Mouse (Mus musculus) liver, embryonic 16.5 days (tissue): ENCODE results near the gene Ptges. TPM values are rescaled to one million over a fixed set of nuclear protein-coding genes. Genes with fewer than 3 reads are reported as not detected.
A peak's percentile ranks its signal among the peaks of the same experiment; 100 is the strongest.
"Not testable (repeated sequence)": the region's sequence is repeated elsewhere in the genome, so short reads cannot be mapped to it uniquely, and the experiment has no call there.

Experiments used
- ATAC-seq: fragments of 200-750 bp; cut with Nextera tagmentation; 2 replicates; pipeline ENCODE4 v1.8.0; 2017; ENCODE audit warnings: low read depth, mild to moderate bottlenecking, moderate number of reproducible peaks, moderate library complexity
- H3K27ac ChIP-seq: fragments of 300-500 bp; sonication (generic); 2 replicates; pipeline ENCODE4 v1.5.1; 2014; ENCODE audit warnings: mild to moderate bottlenecking, low read length
- H3K27me3 ChIP-seq: fragments of 300-500 bp; sonication (generic); 2 replicates; pipeline ENCODE4 v1.6.1; 2014; ENCODE audit warnings: low read depth, low read length, mixed read lengths; ENCODE audit not compliant: control insufficient read depth, insufficient read depth
- H3K36me3 ChIP-seq: fragments of 300-500 bp; sonication (generic); 2 replicates; pipeline ENCODE4 v1.6.1; 2014; ENCODE audit warnings: mild to moderate bottlenecking; ENCODE audit not compliant: control insufficient read depth, insufficient read depth
- H3K4me1 ChIP-seq: fragments of 300-500 bp; sonication (generic); 2 replicates; pipeline ENCODE4 v1.6.1; 2014; ENCODE audit warnings: low read depth, low read length, mixed read lengths; ENCODE audit not compliant: control insufficient read depth
- H3K4me2 ChIP-seq: fragments of 300-500 bp; sonication (generic); 2 replicates; pipeline ENCODE4 v1.6.1; 2014; ENCODE audit warnings: low read depth, low read length, mixed read lengths
- H3K4me3 ChIP-seq: fragments of 300-500 bp; sonication (generic); 2 replicates; pipeline ENCODE4 v1.5.1; 2014; ENCODE audit warnings: low read depth, mild to moderate bottlenecking, low read length
- H3K9ac ChIP-seq: fragments of 300-500 bp; sonication (generic); 2 replicates; pipeline ENCODE4 v1.6.1; 2014; ENCODE audit warnings: low read depth, low read length
- H3K9me3 ChIP-seq: fragments of 300-500 bp; sonication (generic); replicated peaks from 2 replicates; pipeline ENCODE4 v1.6.1; 2016; ENCODE audit warnings: low read length; ENCODE audit not compliant: control insufficient read depth
- WGBS: fragments of 180-500 bp; shearing (Covaris S2); extraction: QIAGEN DNeasy Blood & Tissue Kit; methylation state at CpG from one replicate; pipeline ENCODE4 v1.1.7; 2014; ENCODE audit not compliant: insufficient replicate concordance; 5-methylcytosine and 5-hydroxymethylcytosine counted together
- polyA plus RNA-seq: library from polyadenylated mRNA; unstranded; fragments of >200 nt; fragmentation: Nextera tagmentation; extraction: Ambion mirVana; gene quantifications from 2 replicates; pipeline ENCODE4 v1.2.1, GENCODE M21; 2015

Gene Ptges
- polyA plus RNA-seq, 1 experiment from 2014 or later, result 0.35 TPM

DNA sequence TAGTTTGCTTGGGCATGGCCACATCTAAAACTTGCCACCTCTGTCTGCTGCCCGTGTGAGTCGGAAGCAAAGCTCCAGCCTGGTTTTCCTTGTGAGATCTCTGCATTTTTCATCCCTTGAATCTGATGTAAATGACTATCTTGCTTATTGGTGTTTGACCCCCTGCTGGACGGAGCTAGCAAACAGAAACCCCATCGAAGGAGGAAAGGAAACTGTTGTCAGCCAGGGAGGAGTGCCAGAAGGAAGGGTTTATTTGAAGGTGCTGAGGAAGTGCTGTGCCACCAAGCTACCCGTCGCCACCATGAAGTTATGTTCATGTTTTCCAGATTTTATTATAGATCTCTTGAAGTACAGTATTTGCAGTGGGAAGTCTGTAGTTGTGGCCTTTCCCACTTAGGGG lies 25.1 kb upstream of the Ptges start:
- Histone ChIP-seq H3K27ac (0 out of 2 replicates have a peak overlapping the region, but pooled peaks have one; percentile 7), H3K4me1 (peaks cover 22% of the 10 kb centered on the region), H3K27me3 (no peaks in the 10 kb centered on the region), H3K9ac (peak overlapping the region; percentile 6; the same call in 1 of the 2 replicates), H3K36me3 (peaks cover 31% of the 10 kb centered on the region), H3K4me2 (peak overlapping the region; percentile 79), H3K9me3 (no peaks in the 10 kb centered on the region), H3K4me3 (peak overlapping the region; percentile 79)
- ATAC-seq, result no peak
- 51% methylated on average over 6 of the region's 6 CpGs for WGBS

GRCm38 (mm10) chr2:30952824-30953490 lies 23.3 kb upstream of the Ptges start, which contains the start of gene Tor1b:
TSS of gene Tor1b (plus strand) at chr2:30952959.
- H3K4me2 ChIP-seq, result peak within 1 kb of the TSS; percentile 79
- H3K4me1 ChIP-seq, result peaks cover 22% of the 10 kb centered on the region
- peak within 1 kb of the TSS; percentile 86 for H3K27ac ChIP-seq
- WGBS, result under 1% methylated on average over 57 of the region's 60 CpGs
- peaks cover 18% of the 10 kb centered on the region for H3K36me3 ChIP-seq
- H3K9me3 ChIP-seq, result no peaks in the 10 kb centered on the region
- H3K27me3 ChIP-seq, result no peaks in the 10 kb centered on the region
- ATAC-seq, result peak; percentile 87
- H3K4me3 ChIP-seq, result peak within 1 kb of the TSS; percentile 79
- H3K9ac ChIP-seq, result peak within 1 kb of the TSS; percentile 87

GRCm38 (mm10) chr2:30952457-30952823 lies 22.8 kb upstream of the Ptges start:
- 33% methylated on average over 5 of the region's 5 CpGs for WGBS
- peak overlapping the region; percentile 87 for H3K9ac ChIP-seq
- H3K9me3 ChIP-seq, result no peaks in the 10 kb centered on the region
- H3K4me3 ChIP-seq, result peak overlapping the region; percentile 79
- H3K27me3 ChIP-seq, result no peaks in the 10 kb centered on the region
- peaks cover 22% of the 10 kb centered on the region for H3K4me1 ChIP-seq
- peak overlapping the region; percentile 86; the same call in 1 of the 2 replicates for H3K27ac ChIP-seq
- H3K4me2 ChIP-seq, result peak overlapping the region; percentile 79
- peaks cover 14% of the 10 kb centered on the region for H3K36me3 ChIP-seq
- no peak for ATAC-seq

- Histone ChIP-seq H3K27me3 (no peaks in the 10 kb centered on the region), H3K4me1 (no peaks in the 10 kb centered on the region; the same call in 1 of the 2 replicates), H3K4me3 (peak overlapping the region; percentile 68), H3K27ac (no peak overlapping the region; the same call in 1 of the 2 replicates), H3K4me2 (peak overlapping the region; percentile 75), H3K9ac (peak overlapping the region; percentile 57), H3K9me3 (no peaks in the 10 kb centered on the region), H3K36me3 (no peaks in the 10 kb centered on the region)
- 14% methylated on average over 16 of the region's 16 CpGs for WGBS
- peak; percentile 65; the same call in 1 of the 2 replicates for ATAC-seq
Observed at GRCm38 (mm10) chr2:30942603-30943011, 12.9 kb upstream of the Ptges start.

GRCm38 (mm10) chr2:30942116-30942515 lies 12.5 kb upstream of the Ptges start:
- peak overlapping the region; percentile 68 for H3K4me3 ChIP-seq
- not testable (repeated sequence) for H3K9ac ChIP-seq, H3K4me1 ChIP-seq, ATAC-seq, H3K36me3 ChIP-seq, H3K27me3 ChIP-seq, H3K9me3 ChIP-seq, H3K27ac ChIP-seq
- 26% methylated on average over 7 of the region's 7 CpGs for WGBS
- peak overlapping the region; percentile 75 for H3K4me2 ChIP-seq

DNA sequence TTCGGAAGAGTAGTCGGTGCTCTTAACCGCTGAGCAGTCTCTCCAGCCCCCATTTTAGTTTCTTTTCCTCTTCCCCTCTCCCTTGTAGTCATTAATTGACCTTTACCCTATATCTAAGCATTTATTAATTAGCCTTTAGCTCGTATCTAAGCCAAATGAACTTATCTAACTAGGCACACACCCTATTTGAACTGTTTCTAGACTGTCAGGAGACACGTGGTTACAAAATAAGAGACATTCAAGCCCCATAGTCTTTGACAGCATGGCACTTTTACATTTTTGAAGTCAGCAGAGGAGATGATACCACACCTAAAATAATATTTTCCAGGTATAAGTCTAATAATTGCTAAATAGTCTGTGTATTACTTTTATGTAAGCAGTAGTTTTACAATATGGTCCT lies 11.9 kb upstream of the Ptges start:
- ATAC-seq, result no peak

GRCm38 (mm10) chr2:30938574-30938991 lies 8.9 kb upstream of the Ptges start:
- H3K27me3 ChIP-seq, result no peaks in the 10 kb centered on the region

More for the DNA sequence above, 11.9 kb upstream of the Ptges start:
- Histone ChIP-seq H3K9ac (no peak overlapping the region), H3K4me2 (no peak overlapping the region), H3K27ac (no peak overlapping the region), H3K4me1 (no peaks in the 10 kb centered on the region; the same call in 1 of the 2 replicates), H3K4me3 (no peak overlapping the region), H3K27me3 (no peaks in the 10 kb centered on the region), H3K9me3 (no peaks in the 10 kb centered on the region), H3K36me3 (no peaks in the 10 kb centered on the region)
- 60% methylated on average over 5 of the region's 5 CpGs for WGBS

GRCm38 (mm10) chr2:30937731-30938130 lies 8.1 kb upstream of the Ptges start:
- no peak overlapping the region for H3K9ac ChIP-seq
- no peak overlapping the region for H3K27ac ChIP-seq
- no peaks in the 10 kb centered on the region for H3K36me3 ChIP-seq
- no peaks in the 10 kb centered on the region; the same call in 1 of the 2 replicates for H3K4me1 ChIP-seq
- 49% methylated on average over 8 of the region's 8 CpGs for WGBS
- no peaks in the 10 kb centered on the region for H3K9me3 ChIP-seq
- H3K4me3 ChIP-seq, result no peak overlapping the region
- no peak for ATAC-seq
- H3K4me2 ChIP-seq, result no peak overlapping the region
- H3K27me3 ChIP-seq, result no peaks in the 10 kb centered on the region

More at GRCm38 (mm10) chr2:30938574-30938991, 8.9 kb upstream of the Ptges start:
- Histone ChIP-seq H3K4me2 (no peak overlapping the region), H3K4me3 (no peak overlapping the region), H3K27ac (no peak overlapping the region), H3K9ac (no peak overlapping the region), H3K9me3 (no peaks in the 10 kb centered on the region), H3K4me1 (no peaks in the 10 kb centered on the region; the same call in 1 of the 2 replicates), H3K36me3 (no peaks in the 10 kb centered on the region)
- WGBS, result 39% methylated on average over 4 of the region's 4 CpGs
- no peak for ATAC-seq

- WGBS, result 56% methylated on average over 3 of the region's 3 CpGs
- ATAC-seq, result no peak
- H3K9ac ChIP-seq, result no peak overlapping the region
Observed at GRCm38 (mm10) chr2:30936808-30937207, 7.1 kb upstream of the Ptges start.

More at GRCm38 (mm10) chr2:30936808-30937207, 7.1 kb upstream of the Ptges start:
- Histone ChIP-seq H3K4me3 (no peak overlapping the region), H3K27me3 (no peaks in the 10 kb centered on the region), H3K9me3 (no peaks in the 10 kb centered on the region), H3K4me2 (no peak overlapping the region), H3K27ac (no peak overlapping the region), H3K36me3 (no peaks in the 10 kb centered on the region), H3K4me1 (no peaks in the 10 kb centered on the region; the same call in 1 of the 2 replicates)
